Mouse (Mus musculus): ENCODE measurements around the gene Pcbp3.
"Not testable (repeated sequence)": the region's sequence is repeated elsewhere in the genome, so short reads cannot be mapped to it uniquely, and the experiment has no call there.

Gene Pcbp3

GRCm38 (mm10) chr10:76961790-76962489 lies at the start of gene Pcbp3:
TSS of gene Pcbp3 (minus strand) at chr10:76961887.
- peak; percentile 98 for DNase-seq (ENCODE audit: low read depth, low spot score)

- no peak for DNase-seq (ENCODE audit: low read depth, low spot score)
These were observed 47.0 kb upstream of the Pcbp3 start for GRCm38 (mm10) chr10:77008698-77009097.

GRCm38 (mm10) chr10:77008109-77008561 lies 46.4 kb upstream of the Pcbp3 start:
- DNase-seq (ENCODE audit: low read depth, low spot score) = no peak

GRCm38 (mm10) chr10:77007433-77008108 lies 45.9 kb upstream of the Pcbp3 start:
- DNase-seq (ENCODE audit: low read depth, low spot score) = peak; percentile 57

- DNase-seq (ENCODE audit: low read depth, low spot score) = peak; percentile 12
These were observed 43.2 kb upstream of the Pcbp3 start for GRCm38 (mm10) chr10:77004936-77005335.

- DNase-seq (ENCODE audit: low read depth, low spot score) = no peak
These were observed 36.2 kb upstream of the Pcbp3 start for GRCm38 (mm10) chr10:76997759-76998513.

GRCm38 (mm10) chr10:76992456-76992855 lies 30.8 kb upstream of the Pcbp3 start:
- no peak for DNase-seq (ENCODE audit: low read depth, low spot score)

GRCm38 (mm10) chr10:76988586-76988985 lies 26.9 kb upstream of the Pcbp3 start:
- no peak for DNase-seq (ENCODE audit: low read depth, low spot score)

GRCm38 (mm10) chr10:76978042-76978441 lies 16.4 kb upstream of the Pcbp3 start:
- DNase-seq (ENCODE audit: low read depth, low spot score) = peak; percentile 66

GRCm38 (mm10) chr10:76976699-76977098 lies 15.0 kb upstream of the Pcbp3 start:
- DNase-seq (ENCODE audit: low read depth, low spot score) = peak; percentile 55

- no peak for DNase-seq (ENCODE audit: low read depth, low spot score)
These were observed 12.2 kb upstream of the Pcbp3 start for GRCm38 (mm10) chr10:76973797-76974436.

GRCm38 (mm10) chr10:76972318-76972717 lies 10.6 kb upstream of the Pcbp3 start:
- DNase-seq (ENCODE audit: low read depth, low spot score) = not testable (repeated sequence)

GRCm38 (mm10) chr10:76970974-76971373 lies 9.3 kb upstream of the Pcbp3 start:
- no peak for DNase-seq (ENCODE audit: low read depth, low spot score)

GRCm38 (mm10) chr10:76964436-76964835 lies 2.7 kb upstream of the Pcbp3 start:
- peak; percentile 48 for DNase-seq (ENCODE audit: low read depth, low spot score)

GRCm38 (mm10) chr10:76963997-76964396 lies 2.3 kb upstream of the Pcbp3 start:
- no peak for DNase-seq (ENCODE audit: low read depth, low spot score)

GRCm38 (mm10) chr10:76961156-76961555 lies 531 bp downstream of the Pcbp3 start:
- no peak for DNase-seq (ENCODE audit: low read depth, low spot score)

- DNase-seq (ENCODE audit: low read depth, low spot score) = peak; percentile 47
These were observed 3.5 kb downstream of the Pcbp3 start for GRCm38 (mm10) chr10:76958201-76958600.

- DNase-seq (ENCODE audit: low read depth, low spot score) = no peak
These were observed 5.5 kb downstream of the Pcbp3 start for GRCm38 (mm10) chr10:76956200-76956599.

- no peak for DNase-seq (ENCODE audit: low read depth, low spot score)
These were observed 20.6 kb downstream of the Pcbp3 start for GRCm38 (mm10) chr10:76941038-76941437.

- DNase-seq (ENCODE audit: low read depth, low spot score) = no peak
These were observed 24.9 kb downstream of the Pcbp3 start for GRCm38 (mm10) chr10:76936827-76937226.

- DNase-seq (ENCODE audit: low read depth, low spot score) = no peak
These were observed 26.9 kb downstream of the Pcbp3 start for GRCm38 (mm10) chr10:76934805-76935204.

- DNase-seq (ENCODE audit: low read depth, low spot score) = no peak
These were observed 29.9 kb downstream of the Pcbp3 start for GRCm38 (mm10) chr10:76931794-76932193.

All from forelimb bud, embryonic 11.5 days (tissue).